Mouse (Mus musculus): Measurements from ENCODE around the gene Art4. TPM values are rescaled to one million over a fixed set of nuclear protein-coding genes. Genes with fewer than 3 reads are reported as not detected.

Art4 gene
- polyA plus RNA-seq (2015; fragmentation: Nextera tagmentation; extraction: Ambion mirVana): 0.30 and 0.36 TPM in 2 replicates

GRCm38 (mm10) chr6:136857186-136857872 is at the start of gene Art4:
TSS of gene Art4 (minus strand) at chr6:136857733.

GRCm38 (mm10) chr6:136875670-136876069 is 18.1 kb upstream of the Art4 start, which contains the start of gene Mgp:
TSS of gene Mgp (minus strand) at chr6:136875823.

GRCm38 (mm10) chr6:136835352-136835751 is 22.2 kb downstream of the Art4 start, which contains the start of gene Smco3:
TSS of gene Smco3 (minus strand) at chr6:136835452.

GRCm38 (mm10) chr6:136827881-136828561 is 29.5 kb downstream of the Art4 start, which contains the start of gene Wbp11:
TSS of gene Wbp11 (minus strand) at chr6:136828233.

GRCm38 (mm10) chr6:136827516-136827880 is 30.0 kb downstream of the Art4 start, which contains the start of gene BC049715:
TSS of gene BC049715 (plus strand) at chr6:136827626.

GRCm38 (mm10) chr6:136808014-136808417 is 49.5 kb downstream of the Art4 start, which contains the start of gene H2afj:
TSS of gene H2afj (plus strand) at chr6:136808244.

GRCm38 (mm10) chr6:136803739-136804633 is 53.5 kb downstream of the Art4 start, which contains the start of gene Hist4h4:
TSS of gene Hist4h4 (minus strand) at chr6:136804415.

Small RNAs within 50 kb of the gene (microRNA-seq; reads per million reads assigned to microRNA genes)
- gene Gm44364: 0 reads per million in 2 experiments

Other genes with a start within 250 kb of the Art4 start
- gene Plbd1, start 195.8 kb downstream of the Art4 start, polyA plus RNA-seq (2015; fragmentation: Nextera tagmentation; extraction: Ambion mirVana): 16.5 and 26.2 TPM in 2 replicates
- gene Gucy2c, start 76.0 kb downstream of the Art4 start, polyA plus RNA-seq (2015; fragmentation: Nextera tagmentation; extraction: Ambion mirVana): not detected in 2 replicates
- 0.26 and 0.28 TPM in 2 replicates for gene Hist4h4, start 53.3 kb downstream of the Art4 start, polyA plus RNA-seq (2015; fragmentation: Nextera tagmentation; extraction: Ambion mirVana)
- gene H2afj, start 49.5 kb downstream of the Art4 start, polyA plus RNA-seq (2015; fragmentation: Nextera tagmentation; extraction: Ambion mirVana): 38.7 and 55.9 TPM in 2 replicates
- gene BC049715, start 30.1 kb downstream of the Art4 start, polyA plus RNA-seq (2015; fragmentation: Nextera tagmentation; extraction: Ambion mirVana): 0.50 and 0.60 TPM in 2 replicates
- 53.0 and 56.4 TPM in 2 replicates for gene Wbp11, start 29.5 kb downstream of the Art4 start, polyA plus RNA-seq (2015; fragmentation: Nextera tagmentation; extraction: Ambion mirVana)
- gene Smco3, start 22.3 kb downstream of the Art4 start, polyA plus RNA-seq (2015; fragmentation: Nextera tagmentation; extraction: Ambion mirVana): 0.96 and 1.1 TPM in 2 replicates
- gene Mgp, start 18.1 kb upstream of the Art4 start, polyA plus RNA-seq (2015; fragmentation: Nextera tagmentation; extraction: Ambion mirVana): 124 and 127 TPM in 2 replicates
- gene Erp27, start 64.4 kb upstream of the Art4 start, polyA plus RNA-seq (2015; fragmentation: Nextera tagmentation; extraction: Ambion mirVana): 0.50 and 0.55 TPM in 2 replicates
- gene Pde6h, start 66.1 kb upstream of the Art4 start, polyA plus RNA-seq (2015; fragmentation: Nextera tagmentation; extraction: Ambion mirVana): not detected in 2 replicates
- 47.1 and 65.8 TPM in 2 replicates for gene Arhgdib, start 84.2 kb upstream of the Art4 start, polyA plus RNA-seq (2015; fragmentation: Nextera tagmentation; extraction: Ambion mirVana)

All from skeletal muscle tissue, postnatal 0 days (tissue).